Mouse (Mus musculus) embryo, embryonic 11.5 days (tissue): ENCODE measurements around the gene Acap2.

Experiments used
- DNase-seq: peaks from one replicate; pipeline ENCODE4 v3.0.0-alpha.2; 2012; ENCODE audit warnings: low read depth, low spot score

Acap2 gene

GRCm38 (mm10) chr16:31047186-31047898, 153.7 kb downstream of the Acap2 start:
- DNase-seq, result no peak

- DNase-seq, result no peak
These were observed 154.8 kb downstream of the Acap2 start for GRCm38 (mm10) chr16:31046217-31046659.

- no peak for DNase-seq
These were observed 155.8 kb downstream of the Acap2 start for GRCm38 (mm10) chr16:31045211-31045610.

- no peak for DNase-seq
These were observed 157.9 kb downstream of the Acap2 start for GRCm38 (mm10) chr16:31043136-31043535.
